Mouse (Mus musculus) heart, embryonic 10.5 days (tissue): ENCODE measurements at regions not wholly inside any gene's neighbourhood (a gene's known extent, or its start where the extent isn't known, plus 50 kb on each side); places are given as distances from the start of the nearest gene placed in this dataset.

Source experiments
- DNase-seq: peaks from one replicate; pipeline ENCODE4 v3.0.0-alpha.2; 2017; ENCODE audit warnings: low spot score
- H3K27ac ChIP-seq: fragments of 300-500 bp; sonication (generic); 2 replicates; pipeline ENCODE4 v1.5.1; 2016; ENCODE audit warnings: mild to moderate bottlenecking
- H3K27me3 ChIP-seq: fragments of 300-500 bp; sonication (generic); 2 replicates; pipeline ENCODE4 v1.6.1; 2016; ENCODE audit warnings: mild to moderate bottlenecking; ENCODE audit not compliant: poor library complexity, insufficient read depth, severe bottlenecking
- H3K36me3 ChIP-seq: fragments of 300-500 bp; sonication (generic); 2 replicates; pipeline ENCODE4 v1.6.1; 2016; ENCODE audit warnings: mild to moderate bottlenecking, moderate library complexity
- H3K4me1 ChIP-seq: fragments of 300-500 bp; sonication (generic); 2 replicates; pipeline ENCODE4 v1.6.1; 2016; ENCODE audit warnings: mild to moderate bottlenecking
- H3K4me3 ChIP-seq: fragments of 300-500 bp; sonication (generic); 2 replicates; pipeline ENCODE4 v1.5.1; 2016; ENCODE audit warnings: mild to moderate bottlenecking, moderate library complexity
- H3K9me3 ChIP-seq: fragments of 300-500 bp; sonication (generic); 2 replicates; pipeline ENCODE4 v1.6.1; 2016; ENCODE audit warnings: mild to moderate bottlenecking, moderate library complexity
- WGBS: fragments of 180-500 bp; shearing (Covaris S2); methylation state at CpG from one replicate; pipeline ENCODE4 v1.1.7; 2016; 5-methylcytosine and 5-hydroxymethylcytosine counted together

DNA sequence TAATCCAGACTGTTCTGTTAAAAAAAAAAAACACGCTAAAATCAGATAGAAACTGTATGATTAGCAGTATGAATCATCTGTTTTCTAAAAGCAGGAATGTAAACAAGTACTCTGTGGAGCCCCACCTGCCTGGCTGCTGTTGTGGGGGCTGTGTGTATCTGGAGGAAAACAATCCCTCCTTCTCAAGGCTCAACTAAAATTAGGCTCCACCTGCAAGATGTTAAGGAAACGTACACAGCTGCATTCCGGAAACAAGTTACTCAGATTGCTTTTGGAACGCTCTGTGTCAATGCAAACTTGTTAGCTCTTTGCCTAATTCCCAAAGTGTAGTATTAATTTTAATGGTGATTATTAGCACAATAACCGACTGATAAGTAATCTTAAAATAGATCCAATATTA is 96.3 kb upstream of the Adgrl2 start:
- H3K27ac ChIP-seq = no peak overlapping the region
- no peak for DNase-seq
- no peaks in the 10 kb centered on the region for H3K36me3 ChIP-seq
- H3K27me3 ChIP-seq = no peaks in the 10 kb centered on the region
- H3K9me3 ChIP-seq = no peaks in the 10 kb centered on the region
- H3K4me1 ChIP-seq = peaks cover 34% of the 10 kb centered on the region
- no peak overlapping the region for H3K4me3 ChIP-seq
- WGBS = 54% methylated on average over 5 of the region's 5 CpGs

DNA sequence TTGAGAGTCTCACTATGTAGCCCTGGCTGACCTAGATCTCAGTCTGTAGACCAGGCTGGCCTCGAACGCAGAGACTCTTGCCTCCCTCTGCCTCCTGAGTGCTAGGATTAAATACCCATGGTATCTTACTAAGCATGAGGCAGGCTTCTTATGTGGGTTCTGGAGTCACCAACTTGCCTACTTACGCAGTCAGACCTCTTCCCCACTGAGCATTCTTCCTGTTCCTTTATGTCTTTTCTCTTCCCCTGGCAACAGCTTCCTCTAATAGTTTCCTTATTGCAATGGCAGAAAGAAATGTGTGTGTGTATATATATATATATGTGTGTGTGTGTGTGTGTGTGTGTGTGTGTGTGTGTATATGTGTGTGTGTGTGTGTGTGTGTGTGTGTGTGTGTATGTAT is 95.7 kb upstream of the Adgrl2 start:
- WGBS = 84% methylated on average over 3 of the region's 3 CpGs
- H3K4me1 ChIP-seq = peaks cover 34% of the 10 kb centered on the region
- no peaks in the 10 kb centered on the region for H3K27me3 ChIP-seq

DNA sequence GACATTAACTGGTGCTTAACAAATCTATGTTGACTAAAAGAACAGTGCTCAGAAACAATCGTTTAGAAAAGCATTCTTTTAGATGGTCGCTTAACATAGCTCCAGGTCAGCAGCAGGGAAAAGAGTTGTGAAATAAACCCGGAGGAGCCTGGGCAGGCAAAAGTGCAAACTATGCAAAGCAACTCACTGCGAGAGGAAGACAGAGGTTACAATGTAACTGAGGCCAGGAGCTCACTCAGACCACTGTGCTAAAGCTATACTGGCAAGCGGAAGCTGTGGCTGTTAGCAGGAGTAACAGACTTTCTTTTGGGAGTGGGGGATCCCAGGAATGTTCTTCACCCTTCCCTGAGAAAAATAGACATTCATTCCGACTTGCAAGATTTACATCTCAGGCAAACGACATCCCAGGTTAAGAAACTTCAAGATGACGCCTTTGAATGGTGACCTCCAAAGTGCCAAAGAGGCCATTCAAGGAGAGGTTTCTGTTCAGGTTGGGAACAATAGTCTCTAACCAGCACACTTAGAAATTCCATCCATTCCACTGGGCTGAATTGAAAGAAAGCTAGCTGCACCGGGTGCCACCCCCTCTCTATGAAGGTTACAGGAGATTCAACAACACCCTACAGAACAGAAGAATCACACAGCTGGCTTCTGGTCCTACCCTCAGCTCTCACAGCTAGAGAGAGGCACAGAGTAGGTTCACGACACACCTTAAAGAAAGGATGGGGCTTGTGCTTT is 94.7 kb upstream of the Adgrl2 start:
- 50% methylated on average over 10 of the region's 10 CpGs for WGBS
- Histone ChIP-seq H3K4me3 (no peak overlapping the region), H3K27ac (peak overlapping the region; percentile 59), H3K9me3 (no peaks in the 10 kb centered on the region), H3K36me3 (no peaks in the 10 kb centered on the region), H3K4me1 (peaks cover 34% of the 10 kb centered on the region), H3K27me3 (no peaks in the 10 kb centered on the region)
- DNase-seq = no peak

More for the DNA sequence above, 95.7 kb upstream of the Adgrl2 start:
- Histone ChIP-seq H3K27ac (peak overlapping the region; percentile 59), H3K36me3 (no peaks in the 10 kb centered on the region), H3K9me3 (no peaks in the 10 kb centered on the region), H3K4me3 (no peak overlapping the region)
- no peak for DNase-seq

DNA sequence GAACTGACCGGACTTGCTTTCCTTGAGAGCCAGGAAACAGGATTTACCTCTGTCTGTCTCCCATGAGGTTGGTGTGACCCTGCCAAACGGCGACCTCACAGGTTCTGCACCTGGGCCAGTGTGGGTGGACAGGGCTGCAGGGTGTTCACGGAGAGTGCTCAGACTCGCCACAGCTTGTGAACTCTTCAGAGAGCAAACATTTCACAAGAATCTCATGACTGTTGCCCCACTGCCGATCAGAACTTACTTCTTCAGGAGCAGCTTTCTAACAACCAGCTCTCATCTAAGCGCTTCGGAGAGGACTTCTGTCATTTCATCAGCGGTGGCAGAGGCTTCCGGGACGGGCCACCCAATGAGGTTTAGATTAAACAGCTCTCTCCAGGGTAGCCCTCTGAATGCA is 93.0 kb upstream of the Adgrl2 start:
- no peak for DNase-seq
- Histone ChIP-seq H3K4me3 (no peak overlapping the region; the same call in 1 of the 2 replicates), H3K27me3 (no peaks in the 10 kb centered on the region), H3K9me3 (no peaks in the 10 kb centered on the region), H3K36me3 (no peaks in the 10 kb centered on the region), H3K27ac (no peak overlapping the region), H3K4me1 (peaks cover 26% of the 10 kb centered on the region)
- WGBS = 44% methylated on average over 11 of the region's 11 CpGs

DNA sequence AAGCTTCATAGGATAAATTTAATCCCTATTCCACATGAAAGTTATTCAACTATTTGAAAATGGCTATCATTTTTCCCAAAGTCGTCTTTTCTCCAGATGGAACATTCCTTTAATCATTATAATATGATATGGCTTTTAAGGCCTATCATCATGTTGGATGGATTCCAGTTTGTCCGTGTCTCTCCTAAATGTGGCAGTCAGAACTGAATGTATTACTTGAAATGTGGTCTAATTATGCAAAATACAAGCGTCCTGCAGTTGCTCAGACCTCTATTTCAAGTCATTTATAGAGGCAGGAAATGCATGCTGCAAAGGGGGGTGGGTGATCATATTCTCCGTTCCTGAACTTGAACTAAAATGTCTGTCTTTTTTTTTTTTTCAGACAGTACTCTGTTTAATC is 88.5 kb upstream of the Adgrl2 start:
- peaks cover 9% of the 10 kb centered on the region; the same call in 1 of the 2 replicates for H3K4me1 ChIP-seq
- DNase-seq = no peak
- H3K36me3 ChIP-seq = no peaks in the 10 kb centered on the region
- WGBS = 77% methylated on average over 4 of the region's 4 CpGs
- H3K27me3 ChIP-seq = no peaks in the 10 kb centered on the region
- no peak overlapping the region for H3K4me3 ChIP-seq
- no peak overlapping the region for H3K27ac ChIP-seq
- no peaks in the 10 kb centered on the region for H3K9me3 ChIP-seq

DNA sequence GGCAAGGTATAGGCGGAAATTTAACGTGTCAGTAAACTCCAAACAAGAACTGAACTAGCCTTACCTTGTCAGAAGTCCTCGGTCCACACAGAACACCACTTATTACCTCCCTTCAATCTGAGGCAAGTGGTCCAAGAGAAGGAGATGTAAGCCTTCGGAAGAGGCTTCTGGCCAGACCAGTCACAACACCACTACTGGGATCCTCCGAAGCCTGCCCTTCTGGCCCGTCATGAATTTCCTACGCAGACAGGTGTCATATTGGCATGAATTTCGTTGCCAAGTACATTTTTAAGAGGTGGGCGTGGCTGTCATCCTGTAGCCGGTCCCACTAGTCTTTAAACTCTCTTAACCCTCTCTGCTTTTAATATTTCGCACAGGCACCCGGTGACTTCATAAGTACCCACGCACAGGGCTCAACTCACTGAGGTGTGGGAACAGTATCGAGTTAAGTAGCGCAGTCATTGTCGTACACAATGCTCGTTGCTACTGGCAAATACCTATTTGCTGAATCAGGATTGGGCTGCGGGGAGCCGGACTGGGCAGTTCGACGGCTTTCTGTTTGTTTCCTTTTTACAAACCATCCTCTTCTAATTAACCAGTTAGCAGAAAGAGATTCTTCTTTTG is 86.7 kb upstream of the Adgrl2 start:
- Histone ChIP-seq H3K36me3 (no peaks in the 10 kb centered on the region), H3K4me3 (no peak overlapping the region), H3K4me1 (0 out of 2 replicates have a peak, but pooled peaks cover 3% of the 10 kb centered on the region), H3K9me3 (no peaks in the 10 kb centered on the region), H3K27ac (no peak overlapping the region), H3K27me3 (no peaks in the 10 kb centered on the region)
- WGBS = 70% methylated on average over 21 of the region's 21 CpGs
- no peak for DNase-seq

DNA sequence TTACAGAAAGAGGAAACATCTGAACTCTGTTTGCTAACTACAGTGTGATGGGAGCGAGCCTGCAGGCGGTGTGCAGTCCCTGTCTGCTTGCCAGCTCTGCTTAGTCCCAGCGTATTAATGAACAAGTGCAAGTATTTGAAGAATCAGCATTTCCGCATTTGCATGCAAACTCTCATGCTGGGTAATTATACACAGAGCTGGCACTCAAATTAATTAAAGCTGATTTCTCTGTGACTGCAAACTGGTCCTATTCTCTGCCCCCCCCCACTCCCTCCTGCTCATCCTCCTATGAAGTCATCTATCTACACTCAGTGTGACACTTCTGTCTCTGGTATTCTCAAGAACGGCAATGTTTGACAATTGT is 85.1 kb upstream of the Adgrl2 start:
- DNase-seq = no peak
- Histone ChIP-seq H3K27ac (no peak overlapping the region), H3K4me3 (no peak overlapping the region), H3K36me3 (no peaks in the 10 kb centered on the region), H3K27me3 (no peaks in the 10 kb centered on the region), H3K4me1 (0 out of 2 replicates have a peak, but pooled peaks cover 3% of the 10 kb centered on the region), H3K9me3 (no peaks in the 10 kb centered on the region)
- 84% methylated on average over 5 of the region's 5 CpGs for WGBS

DNA sequence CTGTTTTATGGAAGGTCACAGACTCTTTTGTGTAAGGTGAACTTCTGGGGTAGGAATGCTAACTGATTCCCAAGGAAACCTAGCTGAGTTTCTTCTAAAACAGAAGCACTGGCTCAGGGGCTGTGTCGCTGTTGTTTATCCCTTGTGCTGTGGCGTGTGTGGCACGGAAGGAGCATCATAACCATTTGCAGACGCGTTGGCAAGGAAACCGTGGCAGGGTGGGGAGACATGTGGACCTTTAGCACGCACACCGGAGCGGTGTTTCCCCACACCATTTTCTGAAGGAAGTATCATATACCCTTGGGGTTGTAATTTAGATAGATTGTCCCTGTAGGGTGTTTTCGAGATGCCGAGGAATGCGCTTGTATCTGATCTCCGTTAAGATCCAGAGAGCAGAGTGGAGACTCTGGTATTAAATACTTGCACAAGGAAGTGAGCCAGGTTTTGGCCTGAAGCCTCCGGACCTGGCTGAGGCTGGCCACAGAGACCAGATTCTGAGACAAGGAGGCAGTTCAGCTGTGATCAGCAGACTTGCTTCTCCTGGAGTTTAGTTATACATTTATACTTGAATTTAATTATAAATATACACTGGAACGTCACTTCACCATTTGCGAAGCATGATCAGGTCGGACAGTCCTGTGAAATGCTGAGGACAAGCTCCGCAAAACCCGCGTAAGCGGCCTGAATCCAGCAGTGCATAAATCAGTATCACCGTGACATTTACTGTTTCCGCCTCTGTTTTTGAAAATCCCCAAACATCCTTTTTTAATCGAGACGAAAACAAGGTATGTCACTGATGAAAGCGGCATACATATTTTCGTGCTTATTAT is 84.5 kb upstream of the Adgrl2 start:
- H3K4me3 ChIP-seq = no peak overlapping the region
- peaks cover 8% of the 10 kb centered on the region for H3K4me1 ChIP-seq
- DNase-seq = no peak
- 78% methylated on average over 27 of the region's 27 CpGs for WGBS
- H3K27ac ChIP-seq = no peak overlapping the region
- no peaks in the 10 kb centered on the region for H3K36me3 ChIP-seq
- no peaks in the 10 kb centered on the region for H3K27me3 ChIP-seq
- no peaks in the 10 kb centered on the region for H3K9me3 ChIP-seq

DNA sequence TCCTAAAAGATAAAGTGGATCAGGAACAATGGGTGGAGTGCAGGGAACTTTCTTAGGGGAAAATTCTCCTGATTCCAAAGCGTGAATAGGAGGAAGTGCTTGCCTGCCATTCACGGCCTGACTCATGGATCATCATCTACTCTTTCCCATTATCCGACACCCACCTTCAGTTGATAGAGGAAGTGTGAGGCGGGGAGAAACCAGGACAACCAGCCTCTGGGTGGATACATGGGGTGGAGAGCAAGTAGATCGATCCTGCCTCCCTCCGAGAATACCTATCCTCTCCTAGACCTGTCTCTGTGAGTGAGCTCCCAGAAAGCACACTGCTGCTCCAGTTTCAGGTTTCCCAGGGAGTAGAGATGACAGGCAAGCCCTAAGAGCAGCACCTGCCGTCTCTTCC is 79.8 kb upstream of the Adgrl2 start:
- H3K4me3 ChIP-seq = no peak overlapping the region
- WGBS = 38% methylated on average over 7 of the region's 7 CpGs
- peaks cover 7% of the 10 kb centered on the region for H3K4me1 ChIP-seq
- no peaks in the 10 kb centered on the region for H3K36me3 ChIP-seq
- H3K9me3 ChIP-seq = no peaks in the 10 kb centered on the region
- 0 out of 2 replicates have a peak overlapping the region, but pooled peaks have one; percentile 0 for H3K27ac ChIP-seq
- DNase-seq = no peak
- H3K27me3 ChIP-seq = no peaks in the 10 kb centered on the region

DNA sequence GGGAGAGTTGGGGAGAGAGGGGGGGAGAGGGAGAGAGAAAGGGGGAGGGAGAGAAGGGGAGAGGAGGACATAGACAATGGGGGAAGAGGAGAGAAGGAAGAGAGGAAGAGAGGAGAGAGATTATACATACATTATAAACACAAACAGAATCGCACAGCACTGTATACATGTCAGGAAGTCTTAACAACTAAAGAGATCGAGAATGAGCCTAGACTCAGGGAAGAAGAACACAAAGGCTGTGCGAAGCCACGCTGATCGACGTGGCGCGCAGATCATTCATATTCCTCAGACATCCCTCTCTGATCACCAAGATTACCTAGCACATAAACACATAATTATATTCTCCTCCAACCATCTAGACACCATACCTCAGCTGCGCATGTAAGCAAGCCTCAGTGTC is 79.1 kb upstream of the Adgrl2 start:
- Histone ChIP-seq H3K36me3 (no peaks in the 10 kb centered on the region), H3K27ac (no peak overlapping the region), H3K4me1 (peaks cover 7% of the 10 kb centered on the region), H3K27me3 (no peaks in the 10 kb centered on the region), H3K9me3 (no peaks in the 10 kb centered on the region), H3K4me3 (no peak overlapping the region)
- WGBS = 91% methylated on average over 9 of the region's 9 CpGs
- no peak for DNase-seq

DNA sequence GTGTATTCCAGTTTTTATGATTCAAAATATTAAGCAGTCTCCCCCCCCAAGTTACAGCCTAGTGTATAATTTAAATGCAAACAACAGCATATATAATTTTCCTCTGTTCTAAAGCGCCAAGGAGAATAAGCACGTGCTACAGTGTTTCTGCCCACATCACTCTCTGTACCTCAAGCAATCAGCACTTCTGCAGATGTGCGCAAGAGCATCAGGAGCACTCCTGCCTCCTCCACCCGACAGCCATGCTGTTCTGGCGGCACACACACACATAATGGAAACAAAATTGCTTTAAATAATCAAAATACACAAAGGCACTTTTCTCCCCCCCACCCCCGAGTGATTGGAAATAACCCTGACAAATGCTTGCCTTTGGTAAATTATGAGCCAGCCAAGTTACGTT is 78.5 kb upstream of the Adgrl2 start:
- no peaks in the 10 kb centered on the region for H3K36me3 ChIP-seq
- no peak for DNase-seq
- no peaks in the 10 kb centered on the region for H3K27me3 ChIP-seq
- peaks cover 7% of the 10 kb centered on the region for H3K4me1 ChIP-seq
- WGBS = 78% methylated on average over 7 of the region's 7 CpGs
- H3K4me3 ChIP-seq = no peak overlapping the region
- H3K9me3 ChIP-seq = no peaks in the 10 kb centered on the region
- no peak overlapping the region for H3K27ac ChIP-seq

DNA sequence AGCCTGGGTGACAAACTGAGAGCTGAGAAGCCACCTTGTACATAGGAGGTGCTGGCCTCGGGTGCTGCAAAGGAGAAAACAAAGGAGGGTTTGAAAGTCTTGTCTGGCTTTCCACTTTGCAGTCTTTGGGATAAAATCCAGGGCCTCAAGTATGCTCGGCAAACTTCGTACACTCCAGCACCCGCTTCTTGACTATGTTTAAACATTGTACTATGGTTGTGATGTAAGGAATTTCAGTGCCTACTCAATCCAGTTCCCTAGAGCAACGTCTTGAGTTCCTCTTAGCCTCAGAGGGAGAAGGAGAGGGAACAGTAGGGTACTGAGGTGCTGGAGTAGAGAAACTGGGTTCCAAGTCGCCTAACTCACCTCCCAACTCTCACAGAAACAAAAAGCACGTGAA is 77.4 kb upstream of the Adgrl2 start:
- 80% methylated on average over 7 of the region's 7 CpGs for WGBS
- Histone ChIP-seq H3K27ac (no peak overlapping the region), H3K36me3 (no peaks in the 10 kb centered on the region), H3K27me3 (no peaks in the 10 kb centered on the region), H3K4me1 (peaks cover 7% of the 10 kb centered on the region), H3K9me3 (no peaks in the 10 kb centered on the region), H3K4me3 (no peak overlapping the region)
- no peak for DNase-seq

DNA sequence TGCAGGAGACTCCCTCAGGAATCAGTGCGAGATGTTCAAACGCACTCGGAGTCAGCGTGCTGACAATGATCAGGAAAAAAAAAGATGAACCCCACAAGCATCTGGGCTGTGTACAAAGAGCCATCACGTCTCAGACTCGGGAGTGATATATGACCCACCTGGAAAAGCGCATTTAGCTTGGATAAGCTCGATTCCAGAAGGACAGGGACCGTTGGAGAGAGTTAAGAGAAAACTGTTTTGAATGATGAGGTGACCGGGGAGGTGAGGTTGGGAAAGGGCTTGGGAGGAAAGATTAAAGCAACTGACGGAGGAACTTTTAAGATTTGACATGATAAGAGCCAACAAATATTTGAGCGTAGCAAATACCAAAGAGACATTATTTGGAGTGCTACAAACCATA is 64.7 kb upstream of the Adgrl2 start:
- Histone ChIP-seq H3K27ac (no peak overlapping the region), H3K27me3 (no peaks in the 10 kb centered on the region), H3K9me3 (no peaks in the 10 kb centered on the region), H3K4me1 (no peaks in the 10 kb centered on the region), H3K4me3 (no peak overlapping the region), H3K36me3 (no peaks in the 10 kb centered on the region)
- 56% methylated on average over 12 of the region's 12 CpGs for WGBS
- no peak for DNase-seq
